Mouse (Mus musculus) ES-Bruce4 (cell line): ENCODE data around the gene Zbtb34. TPM values are rescaled to one million over a fixed set of nuclear protein-coding genes. Genes with fewer than 3 reads are reported as not detected.

Source experiments
- H3K27ac ChIP-seq: 2 replicates; pipeline ENCODE4 v1.5.1; 2012; ENCODE audit warnings: low read length, inconsistent platforms; ENCODE audit not compliant: insufficient read depth
- H3K27me3 ChIP-seq: 2 replicates; pipeline ENCODE4 v1.6.1; 2012; ENCODE audit warnings: mild to moderate bottlenecking, low read length, inconsistent platforms; ENCODE audit not compliant: control insufficient read depth, poor library complexity, insufficient read depth, severe bottlenecking
- H3K36me3 ChIP-seq: 2 replicates; pipeline ENCODE4 v1.6.1; 2012; ENCODE audit warnings: inconsistent platforms, mild to moderate bottlenecking, low read length, moderate library complexity; ENCODE audit not compliant: control insufficient read depth, poor library complexity, insufficient read depth, severe bottlenecking
- H3K4me1 ChIP-seq: one replicate; pipeline ENCODE4 v1.8.1; 2011; ENCODE audit warnings: low read length; ENCODE audit not compliant: control insufficient read depth, insufficient read depth
- H3K4me3 ChIP-seq: 2 replicates; pipeline ENCODE4 v1.5.1; 2011; ENCODE audit warnings: low read depth, mild to moderate bottlenecking, low read length
- H3K9ac ChIP-seq: 2 replicates; pipeline ENCODE4 v1.6.1; 2012; ENCODE audit warnings: low read depth, mild to moderate bottlenecking, inconsistent platforms; ENCODE audit not compliant: poor library complexity, severe bottlenecking
- H3K9me3 ChIP-seq: replicated peaks from 2 replicates; pipeline ENCODE4 v1.6.1; 2012; ENCODE audit warnings: mild to moderate bottlenecking, low read length, inconsistent platforms; ENCODE audit not compliant: control insufficient read depth, poor library complexity, insufficient read depth, severe bottlenecking
- CTCF ChIP-seq: IDR thresholded peaks from one replicate; pipeline ENCODE4 v1.8.1; 2011; ENCODE audit warnings: low read depth, low read length
- EP300 ChIP-seq: IDR thresholded peaks from 2 replicates; pipeline ENCODE4 v1.6.1; 2011; ENCODE audit warnings: low read depth, low read length; ENCODE audit not compliant: insufficient read depth
- POLR2A ChIP-seq: IDR thresholded peaks from one replicate; pipeline ENCODE4 v1.8.1; 2011; ENCODE audit warnings: low read length; ENCODE audit not compliant: insufficient read depth
- polyA plus RNA-seq: library from polyadenylated mRNA; stranded (reverse); fragments of >200 nt; gene quantifications from 2 replicates; pipeline ENCODE4 v1.2.4, GENCODE M21; 2011; ENCODE audit warnings: low read depth; ENCODE audit not compliant: missing spikeins, insufficient read depth, insufficient read length

The Zbtb34 gene
- polyA plus RNA-seq, 1 experiment: 21.4 TPM

DNA sequence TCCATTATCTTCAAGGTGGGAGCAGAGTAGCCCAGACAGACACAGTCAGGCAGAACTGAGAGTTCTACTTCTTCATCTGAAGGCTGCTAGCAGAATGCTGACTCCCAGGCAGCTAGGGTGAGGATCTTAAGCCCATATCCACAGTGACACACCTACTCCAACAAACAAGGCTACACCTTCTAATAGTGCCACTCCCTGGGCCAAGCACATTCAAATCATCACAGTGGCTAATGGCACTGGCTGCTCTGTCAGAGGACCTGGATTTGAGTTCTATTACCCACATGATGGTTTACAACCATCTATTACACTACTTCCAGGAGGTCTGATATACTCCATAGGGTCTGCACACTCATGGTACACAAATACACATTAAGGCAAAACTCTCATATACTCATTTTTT is 38.1 kb downstream of the Zbtb34 start:
- Histone ChIP-seq H3K27me3 (no peaks in the 10 kb centered on the region), H3K4me3 (no peak overlapping the region), H3K9ac (no peak overlapping the region), H3K4me1 (peaks cover 1% of the 10 kb centered on the region), H3K27ac (no peak overlapping the region), H3K9me3 (peaks cover 3% of the 10 kb centered on the region; the same call in 1 of the 2 replicates), H3K36me3 (no peaks in the 10 kb centered on the region)
- no peak for TF ChIP-seq EP300
- no peak for TF ChIP-seq CTCF
- no peak for TF ChIP-seq POLR2A

DNA sequence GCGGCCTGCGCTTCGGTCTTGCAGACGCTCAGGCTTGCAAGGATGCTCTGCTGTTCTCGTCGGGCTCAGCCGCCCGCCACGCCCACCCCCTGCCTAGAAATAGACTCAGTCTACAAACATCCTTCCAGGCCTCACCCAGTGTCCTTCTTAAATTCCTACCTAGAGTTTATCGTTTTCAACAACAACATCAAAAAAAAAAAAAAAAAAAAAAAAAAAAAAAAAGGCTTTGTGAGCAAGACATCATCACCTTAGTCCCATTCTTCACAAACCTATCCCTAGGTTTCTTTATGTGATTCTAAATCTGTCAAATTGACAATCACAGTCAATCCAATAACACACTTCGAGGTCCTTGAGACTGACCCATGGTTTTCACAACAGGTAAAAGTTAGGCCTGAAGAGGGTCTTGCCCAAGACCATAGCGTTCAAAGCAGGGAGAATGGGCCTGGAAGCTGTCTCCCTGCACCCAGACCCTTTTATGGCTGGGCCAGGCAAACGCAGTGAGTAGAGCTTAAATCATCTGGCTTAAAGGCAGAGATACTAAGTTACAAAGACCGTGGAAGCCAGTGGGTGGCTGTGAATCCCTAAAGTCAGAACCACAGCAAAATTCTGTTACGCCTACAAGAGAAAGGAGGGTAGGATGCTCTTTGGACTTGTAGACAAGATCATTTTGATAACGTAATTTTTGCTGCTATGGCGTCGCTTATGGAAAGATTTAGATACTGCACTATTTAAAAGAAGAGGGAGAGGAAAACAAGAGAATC is 59.3 kb downstream of the Zbtb34 start:
- no peak overlapping the region for H3K9ac ChIP-seq
- TF ChIP-seq EP300: no peak
- TF ChIP-seq POLR2A: no peak
- no peak for TF ChIP-seq CTCF
- no peak overlapping the region for H3K4me3 ChIP-seq
- no peaks in the 10 kb centered on the region for H3K36me3 ChIP-seq
- no peaks in the 10 kb centered on the region for H3K4me1 ChIP-seq
- H3K27ac ChIP-seq: 0 out of 2 replicates have a peak overlapping the region, but pooled peaks have one; percentile 34
- H3K9me3 ChIP-seq: no peaks in the 10 kb centered on the region
- H3K27me3 ChIP-seq: no peaks in the 10 kb centered on the region

DNA sequence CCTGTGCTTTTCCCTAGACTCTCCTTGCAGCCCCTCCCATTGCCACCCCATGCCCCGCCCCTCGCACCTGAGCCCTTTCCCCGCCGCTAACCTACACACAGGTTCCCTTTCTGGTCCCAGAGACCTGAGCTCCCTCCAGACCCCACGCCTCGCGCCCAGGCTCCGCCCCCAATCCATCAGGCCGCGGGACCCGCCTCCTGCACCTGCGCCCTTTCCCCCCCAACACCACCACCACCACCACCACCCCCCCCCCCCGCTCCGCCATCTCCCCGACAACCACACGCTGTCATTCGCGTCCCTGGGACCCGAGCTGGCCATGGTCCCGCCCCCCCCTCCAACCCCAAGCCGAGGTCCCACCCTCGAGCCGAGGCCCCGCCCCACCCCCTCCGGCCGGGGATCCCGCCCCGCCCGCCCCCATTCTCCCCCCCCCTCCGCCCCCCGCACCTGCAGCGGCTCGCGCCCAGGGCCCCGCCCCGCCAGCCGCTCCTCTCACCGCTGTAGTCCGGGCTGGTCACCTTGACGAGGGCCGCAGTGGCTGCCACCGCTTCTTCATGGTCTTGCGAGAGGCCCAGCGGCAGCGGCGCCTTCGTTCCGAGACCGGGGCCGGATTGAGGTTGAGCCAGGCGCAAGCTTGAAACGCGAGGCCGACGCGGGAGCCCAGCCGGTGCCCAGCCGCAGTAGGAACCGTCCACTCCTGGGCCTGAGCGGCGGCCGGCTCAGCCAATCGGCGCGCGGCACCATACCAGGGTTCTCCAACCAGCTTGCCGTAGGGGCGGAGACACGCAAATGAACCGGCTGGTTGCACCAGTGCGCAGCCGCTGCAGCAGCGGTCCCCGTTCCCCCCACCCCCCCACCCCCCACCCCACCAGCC is 60.1 kb downstream of the Zbtb34 start, which contains the start of gene Ralgps1:
Gene Ralgps1 (minus strand): TSS at position 710 of the 871 bp plus-strand sequence.
- Histone ChIP-seq H3K9me3 (no peaks in the 10 kb centered on the region), H3K4me3 (peak within 1 kb of the TSS; percentile 83), H3K36me3 (no peaks in the 10 kb centered on the region), H3K4me1 (no peaks in the 10 kb centered on the region), H3K27me3 (no peaks in the 10 kb centered on the region), H3K27ac (0 out of 2 replicates have a peak within 1 kb of the TSS, but pooled peaks have one; percentile 34), H3K9ac (peak within 1 kb of the TSS; percentile 80)
- TF ChIP-seq CTCF (no peak), EP300 (no peak), POLR2A (no peak)

DNA sequence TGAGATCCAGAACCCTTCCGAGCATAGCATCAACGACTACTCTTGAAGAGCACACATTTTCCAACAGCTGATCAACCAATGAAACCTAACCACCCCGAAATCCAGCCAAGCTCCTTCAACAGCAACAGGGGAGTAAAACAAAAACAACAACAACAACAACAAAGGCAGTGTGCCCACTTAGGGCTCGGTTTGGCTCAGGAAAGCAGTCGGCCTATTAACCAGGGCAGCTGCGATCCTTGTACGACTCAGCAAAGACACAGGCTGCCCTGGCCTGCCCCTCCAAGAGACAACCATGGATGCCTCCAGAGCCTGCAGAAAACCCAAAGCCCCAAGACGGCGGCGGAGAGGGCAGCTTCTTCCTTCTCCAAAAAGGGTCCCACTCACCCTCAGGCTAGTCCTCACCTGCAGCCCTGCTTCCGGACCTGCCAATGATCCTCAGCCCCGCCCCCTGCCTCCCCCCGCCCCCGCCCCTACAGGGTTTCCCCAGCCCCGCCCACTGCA is 60.8 kb downstream of the Zbtb34 start:
- H3K9ac ChIP-seq: peak overlapping the region; percentile 80
- H3K27ac ChIP-seq: no peak overlapping the region
- H3K4me1 ChIP-seq: no peaks in the 10 kb centered on the region
- H3K4me3 ChIP-seq: peak overlapping the region; percentile 70
- no peaks in the 10 kb centered on the region for H3K27me3 ChIP-seq
- no peak for TF ChIP-seq EP300
- no peak for TF ChIP-seq CTCF
- TF ChIP-seq POLR2A: no peak
- no peaks in the 10 kb centered on the region for H3K9me3 ChIP-seq
- no peaks in the 10 kb centered on the region for H3K36me3 ChIP-seq

DNA sequence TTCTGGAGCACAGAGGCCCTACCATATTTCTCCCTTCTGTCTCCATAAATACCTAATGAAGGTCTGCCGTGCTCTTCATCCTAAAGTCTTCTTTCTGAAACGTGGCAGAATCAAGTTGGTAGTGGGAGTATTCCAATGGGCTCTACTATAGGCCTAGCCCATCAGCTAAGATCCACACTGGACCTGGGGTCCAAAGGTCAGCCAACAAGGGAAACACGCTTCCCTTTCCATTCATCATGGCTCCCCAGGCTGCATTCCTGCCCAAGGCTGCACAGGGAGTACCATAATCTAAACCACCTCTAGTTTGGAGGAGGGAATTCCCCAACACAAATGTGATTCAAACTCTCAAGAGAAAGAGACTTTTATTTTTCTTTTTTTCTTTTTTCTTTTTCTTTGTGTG is 61.7 kb downstream of the Zbtb34 start:
- TF ChIP-seq POLR2A (no peak), CTCF (no peak), EP300 (no peak)
- H3K27ac ChIP-seq: no peak overlapping the region

DNA sequence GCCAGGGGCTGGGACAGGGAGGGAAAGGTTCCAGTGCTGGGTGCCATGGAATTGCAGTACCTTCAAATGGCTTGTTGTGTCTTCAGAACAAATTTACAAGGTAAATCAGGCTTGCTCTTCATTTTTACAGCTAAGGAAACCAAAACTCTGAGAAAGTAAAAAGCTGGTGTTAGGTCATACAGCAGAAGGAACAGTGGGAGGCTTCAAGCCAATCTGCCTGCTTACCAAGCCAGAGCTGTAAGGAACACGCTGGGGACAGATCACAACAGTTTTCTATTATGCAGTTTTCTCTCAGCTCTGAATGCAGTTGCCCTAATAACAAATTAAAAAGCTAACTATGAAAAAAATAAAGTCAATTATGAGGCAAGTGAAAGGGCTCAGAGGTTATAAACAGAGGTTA is 62.6 kb downstream of the Zbtb34 start:
- Histone ChIP-seq H3K27ac (no peak overlapping the region), H3K4me3 (no peak overlapping the region), H3K4me1 (no peaks in the 10 kb centered on the region), H3K9ac (no peak overlapping the region), H3K36me3 (no peaks in the 10 kb centered on the region), H3K9me3 (no peaks in the 10 kb centered on the region), H3K27me3 (no peaks in the 10 kb centered on the region)
- no peak for TF ChIP-seq CTCF
- TF ChIP-seq POLR2A: no peak
- no peak for TF ChIP-seq EP300

More for the DNA sequence above, 61.7 kb downstream of the Zbtb34 start:
- Histone ChIP-seq H3K9me3 (no peaks in the 10 kb centered on the region), H3K4me3 (no peak overlapping the region), H3K4me1 (no peaks in the 10 kb centered on the region), H3K27me3 (no peaks in the 10 kb centered on the region), H3K9ac (no peak overlapping the region), H3K36me3 (no peaks in the 10 kb centered on the region)
